8 mouse cellular contexts compared by ENCODE assay signal in the genomic region with DNA sequence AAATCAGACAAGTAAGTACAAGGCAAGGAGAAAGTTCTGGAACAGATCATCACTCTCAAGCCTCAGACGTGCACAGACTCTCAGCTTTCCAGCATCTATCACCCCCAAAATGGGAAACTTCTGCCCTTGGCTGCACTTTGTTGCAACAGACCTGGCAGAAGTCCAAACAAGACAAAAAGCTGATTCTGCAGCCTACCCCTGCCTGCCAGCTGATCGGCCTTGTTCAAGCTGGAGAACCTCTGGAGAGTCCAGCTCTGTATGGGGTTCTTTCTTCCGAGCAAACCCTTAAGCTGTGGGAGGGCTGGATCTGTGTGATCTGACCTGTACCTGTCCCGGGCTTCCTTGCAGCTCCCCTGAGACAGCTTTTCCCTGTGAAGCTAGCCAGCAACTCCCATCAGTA.
DNase-seq lines count a peak whose midpoint lies in the region; ATAC-seq and TF ChIP-seq lines count a peak whose summit lies in the region.

No protein-coding gene starts in this region.

- H3K4me3 ChIP-seq in left cerebral cortex, adult 2 months: no peak overlapping the region
- no peak overlapping the region for H3K4me3 ChIP-seq in heart, embryonic 14.5 days (ENCODE audit: control insufficient read depth in 1 of 2, insufficient read depth in 1 of 2, low read depth in 1 of 2, low read length in 2 of 2)
- no peak overlapping the region for H3K4me3 ChIP-seq in limb, embryonic 14.5 days (replicated peaks; ENCODE audit: low read length)
- no peak overlapping the region for H3K4me3 ChIP-seq in stomach, postnatal 0 days (ENCODE audit: low read depth, low read length)

- TF ChIP-seq EP300 in stomach, postnatal 0 days (optimal IDR thresholded peaks at IDR 0.05): no peak

- no peak overlapping the region for H3K27ac ChIP-seq in left cerebral cortex, adult 2 months
- H3K27ac ChIP-seq in heart, embryonic 14.5 days (replicated peaks in 1 of 2; ENCODE audit: control insufficient read depth in 1 of 2, insufficient read depth in 1 of 2, low read depth in 2 of 2, low read length in 2 of 2): peak overlapping the region; percentile 22 to 26; a peak in 1 of 4 replicates
- peak overlapping the region; percentile 33; the same call in 1 of the 2 replicates for H3K27ac ChIP-seq in limb, embryonic 14.5 days (replicated peaks; ENCODE audit: low read depth, low read length)
- peak overlapping the region; percentile 70 for H3K27ac ChIP-seq in stomach, postnatal 0 days (replicated peaks)

- 15% methylated on average over 4 of the region's 4 CpGs for WGBS in heart, embryonic 14.5 days
- 21% methylated on average over 4 of the region's 4 CpGs for WGBS in limb, embryonic 14.5 days
- WGBS in stomach, postnatal 0 days: 18% methylated on average over 4 of the region's 4 CpGs

- no peak for ATAC-seq in heart, embryonic 14.5 days (ENCODE audit: insufficient number of reproducible peaks, insufficient read depth, low FRiP score, low read depth)
- ATAC-seq in limb, embryonic 14.5 days (ENCODE audit: low FRiP score, low read depth): no peak
- no peak for ATAC-seq in stomach, postnatal 0 days (ENCODE audit: low FRiP score, low TSS enrichment)

- no peak for TF ChIP-seq POLR2A in limb, embryonic 14.5 days (IDR thresholded peaks at IDR 0.05; ENCODE audit: borderline replicate concordance, extremely low read depth, insufficient read depth, insufficient read length)

- intact Hi-C loops in left cerebral cortex, adult 2 months (cut with DNase I): loop anchor here (5.0 kb wide), 1 partner anchor 216 kb away; no protein-coding TSS in a partner anchor

- DNase-seq in left cerebral cortex, adult 9 months (ENCODE audit: low spot score in 2 of 2): peak; percentile 35 to 59
- DNase-seq in left cerebral cortex, adult 2 months (ENCODE audit: extremely low spot score in 1 of 2, low spot score in 2 of 2): no peak
- peak; percentile 53 for DNase-seq in Muller cell, postnatal 12 days (ENCODE audit: inconsistent ontology term)
- DNase-seq in brain, adult 2 months (ENCODE audit: low read depth, low spot score): peak; percentile 64
- DNase-seq in limb, embryonic 14.5 days (ENCODE audit: low spot score): peak; percentile 60
- peak; percentile 43 for DNase-seq in stomach, postnatal 0 days (ENCODE audit: low spot score)
- no peak for DNase-seq in thymus, postnatal 14 days

- no peak overlapping the region for H3K4me2 ChIP-seq in heart, embryonic 14.5 days (ENCODE audit: low read length)
- H3K4me2 ChIP-seq in limb, embryonic 14.5 days (replicated peaks; ENCODE audit: low read depth, low read length, severe bottlenecking): no peak overlapping the region
- H3K4me2 ChIP-seq in stomach, postnatal 0 days (replicated peaks; ENCODE audit: low read depth): no peak overlapping the region

- H3K36me3 ChIP-seq in heart, embryonic 14.5 days (ENCODE audit: control insufficient read depth, insufficient read depth, low read length): no peaks in the 10 kb centered on the region
- no peaks in the 10 kb centered on the region for H3K36me3 ChIP-seq in limb, embryonic 14.5 days (ENCODE audit: control insufficient read depth, insufficient read depth, low read length)
- no peaks in the 10 kb centered on the region for H3K36me3 ChIP-seq in stomach, postnatal 0 days (ENCODE audit: control insufficient read depth, insufficient read depth, low read length)

- no peaks in the 10 kb centered on the region for H3K9me3 ChIP-seq in heart, embryonic 14.5 days (ENCODE audit: control insufficient read depth, low read length)
- no peaks in the 10 kb centered on the region for H3K9me3 ChIP-seq in limb, embryonic 14.5 days (ENCODE audit: control insufficient read depth, low read length)
- no peaks in the 10 kb centered on the region for H3K9me3 ChIP-seq in stomach, postnatal 0 days (ENCODE audit: control insufficient read depth, low read length)

- TF ChIP-seq CTCF in left cerebral cortex, adult 2 months (IDR thresholded peaks at IDR 0.05): no peak
- TF ChIP-seq CTCF in stomach, postnatal 0 days (IDR thresholded peaks at IDR 0.05; ENCODE audit: low read depth): no peak

- H3K27me3 ChIP-seq in heart, embryonic 14.5 days (ENCODE audit: control insufficient read depth, insufficient read depth, low read length): no peaks in the 10 kb centered on the region
- no peaks in the 10 kb centered on the region for H3K27me3 ChIP-seq in limb, embryonic 14.5 days (ENCODE audit: control insufficient read depth, insufficient read depth, low read length)
- H3K27me3 ChIP-seq in stomach, postnatal 0 days (ENCODE audit: control insufficient read depth, insufficient read depth, low read length): no peaks in the 10 kb centered on the region

- H3K9ac ChIP-seq in heart, embryonic 14.5 days (ENCODE audit: low read length): 0 out of 2 replicates have a peak overlapping the region, but pooled peaks have one; percentile 26
- no peak overlapping the region for H3K9ac ChIP-seq in limb, embryonic 14.5 days (ENCODE audit: low read depth, low read length, severe bottlenecking)
- peak overlapping the region; percentile 38; the same call in 1 of the 2 replicates for H3K9ac ChIP-seq in stomach, postnatal 0 days (ENCODE audit: low read length)

- H3K4me1 ChIP-seq in heart, embryonic 14.5 days (ENCODE audit: control insufficient read depth in 2 of 2, insufficient read depth in 2 of 2, low read length in 2 of 2): peaks cover 18 to 24% of the 10 kb centered on the region in 2 experiments
- peaks cover 39% of the 10 kb centered on the region for H3K4me1 ChIP-seq in limb, embryonic 14.5 days (ENCODE audit: control insufficient read depth, insufficient read depth, low read length)
- H3K4me1 ChIP-seq in stomach, postnatal 0 days (replicated peaks; ENCODE audit: control insufficient read depth, insufficient read depth): peaks cover 5% of the 10 kb centered on the region

Comparison
In these comparisons a context has a peak if more than half of its experiments do, and no peak if none do; other contexts are left out.
1. DNase-seq: peak in left cerebral cortex, adult 9 months (2 of 2), Muller cell, postnatal 12 days (single experiment), brain, adult 2 months (single experiment), limb, embryonic 14.5 days (single experiment) and stomach, postnatal 0 days (single experiment); none in left cerebral cortex, adult 2 months (0 of 2) and thymus, postnatal 14 days (single experiment).